Mouse (Mus musculus) cerebellum, adult 11-12 months (tissue): ENCODE results near the gene Fasn.
"Not testable (repeated sequence)": the region's sequence is repeated elsewhere in the genome, so short reads cannot be mapped to it uniquely, and the experiment has no call there.

ENCODE experiments used
- DNase-seq: peaks from one replicate; pipeline ENCODE4 v3.0.0; 2022

The Fasn gene

DNA sequence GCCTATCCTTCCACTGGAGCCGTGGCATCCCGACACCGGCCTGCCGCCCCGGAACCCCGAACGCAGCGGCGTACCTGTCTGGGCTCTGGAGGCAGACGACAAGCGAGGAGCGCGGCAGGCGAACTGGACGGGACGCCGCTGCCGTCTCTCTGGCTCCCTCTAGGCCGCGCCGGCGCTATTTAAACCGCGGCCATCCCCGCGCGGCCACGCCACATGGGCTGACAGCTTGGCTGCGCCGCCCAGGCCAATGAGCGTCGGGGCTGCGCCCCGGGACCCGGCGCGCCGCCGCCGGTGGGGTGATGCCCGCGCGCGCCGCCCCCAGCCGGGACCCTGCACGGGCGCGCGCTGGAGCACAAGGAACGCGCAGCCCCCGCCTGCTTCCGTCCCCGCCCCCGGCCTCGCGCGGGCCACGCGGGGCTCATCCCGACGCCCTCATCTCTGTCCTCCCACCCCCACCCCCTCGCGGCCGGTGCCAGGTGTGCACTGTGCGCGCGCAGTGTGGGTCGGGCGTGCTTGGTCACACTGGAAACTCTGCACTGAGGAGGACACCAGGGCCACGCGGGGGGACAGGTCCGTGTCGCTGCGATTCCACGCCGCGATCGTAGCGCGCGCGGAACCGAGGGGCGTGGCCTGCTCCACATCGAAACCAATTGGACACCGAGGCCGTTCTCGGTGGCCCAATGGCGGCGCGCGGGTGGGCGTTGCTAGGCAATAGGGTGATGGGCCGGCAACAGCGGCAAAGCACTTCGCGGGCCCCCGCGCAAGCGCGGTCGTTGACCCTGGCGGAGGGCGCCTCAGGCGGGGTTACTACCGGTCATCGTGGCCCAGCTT lies at the start of gene Fasn:
TSS of gene Fasn (minus strand) at position 592 of the 831 bp plus-strand sequence.
- DNase-seq, result peak; percentile 98

DNA sequence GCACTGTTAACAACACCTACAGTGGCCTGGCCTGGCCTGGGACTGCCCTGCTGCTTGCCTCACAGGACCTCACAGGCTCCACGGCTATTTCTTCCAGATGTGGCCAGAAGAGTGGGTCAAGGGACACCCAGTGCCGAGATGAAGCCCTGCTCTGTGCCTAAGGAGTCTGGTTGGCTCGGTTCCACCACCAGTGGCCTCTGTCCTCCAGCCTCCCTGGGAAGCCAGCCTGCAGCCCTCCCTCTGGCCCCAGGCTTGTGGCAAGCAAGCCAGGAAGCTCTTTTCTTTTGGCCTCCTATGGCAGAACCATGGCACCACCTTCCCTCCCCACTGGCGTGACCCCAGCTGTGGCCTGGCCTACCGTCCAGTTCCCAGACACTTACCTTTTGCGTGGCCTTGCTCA lies 48.9 kb upstream of the Fasn start:
- no peak for DNase-seq

DNA sequence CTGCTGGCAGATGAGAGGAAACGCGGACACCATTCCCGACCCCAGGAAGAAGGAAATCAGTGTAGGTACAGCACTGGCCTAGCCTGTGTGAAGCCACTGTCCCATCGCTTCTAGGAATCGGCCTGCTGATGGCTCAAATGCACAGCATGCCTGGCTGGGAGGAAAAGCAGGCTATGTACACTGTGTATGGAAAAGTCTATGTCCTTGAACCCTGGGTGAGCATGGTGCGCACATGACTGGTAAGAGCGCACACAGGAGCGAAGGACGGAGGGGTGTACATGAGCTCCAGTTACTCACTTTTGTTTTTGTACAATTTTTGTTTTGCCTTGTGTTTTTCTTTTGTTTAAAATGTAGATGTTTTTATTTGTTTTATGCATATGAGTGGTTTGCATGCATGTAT lies 47.2 kb upstream of the Fasn start:
- DNase-seq, result no peak

DNA sequence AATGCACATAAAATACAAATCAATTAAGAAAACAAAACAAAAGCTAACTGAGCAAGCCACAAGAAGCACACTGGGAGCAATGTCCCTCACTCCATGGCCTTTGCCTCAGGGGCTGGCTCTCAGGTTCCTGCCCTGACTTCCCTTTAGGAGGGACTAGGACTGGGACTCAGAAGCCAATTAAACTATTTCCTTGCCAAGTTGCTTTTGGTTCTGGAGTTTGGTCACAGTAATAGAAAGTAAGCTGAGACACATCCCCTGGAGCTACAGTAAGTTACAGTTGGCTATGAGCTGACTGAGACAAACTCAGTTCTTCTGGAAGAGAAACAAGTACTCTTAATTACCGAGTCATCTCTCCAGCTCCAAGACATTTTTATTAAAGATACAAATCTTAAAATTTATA lies 41.5 kb upstream of the Fasn start:
- DNase-seq, result no peak

DNA sequence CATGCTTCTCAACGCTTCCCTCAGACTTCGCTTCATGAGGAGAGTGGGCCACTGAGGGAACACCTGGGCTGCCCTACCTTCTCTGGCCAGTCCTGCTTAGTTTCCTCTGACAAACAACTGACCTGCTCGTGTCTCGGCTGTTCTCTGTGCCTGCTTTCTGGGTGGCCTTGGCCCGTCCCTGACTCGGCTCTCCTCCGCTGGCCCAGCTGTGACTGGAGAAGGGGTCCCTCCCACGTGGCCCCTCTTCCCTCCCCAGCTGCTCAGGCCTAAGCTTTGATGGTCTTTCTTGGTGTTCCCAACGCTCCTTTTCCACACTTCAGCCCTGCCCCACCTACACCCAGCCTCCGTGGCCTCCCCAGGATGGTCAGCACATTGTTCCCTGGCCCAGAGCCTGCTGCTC lies 38.5 kb upstream of the Fasn start:
- DNase-seq, result no peak

DNA sequence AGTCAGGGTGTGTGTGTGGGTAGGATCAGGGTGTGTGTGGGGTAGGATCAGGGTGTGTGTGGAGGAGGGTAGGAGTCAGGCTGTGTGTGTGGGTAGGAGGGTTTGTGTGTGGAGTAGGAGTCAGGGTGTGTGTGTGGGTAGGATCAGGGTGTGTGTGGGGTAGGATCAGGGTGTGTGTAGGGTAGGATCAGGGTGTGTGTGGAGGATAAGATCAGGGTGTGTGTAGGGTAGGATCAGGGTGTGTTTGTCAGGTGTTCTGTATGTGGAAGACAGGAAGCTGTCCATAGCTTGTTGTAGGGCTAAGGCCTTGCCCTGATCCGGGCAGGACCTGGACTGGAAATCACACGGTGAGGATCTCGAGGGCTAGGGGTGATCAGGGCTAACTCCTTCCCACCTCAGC lies 31.6 kb upstream of the Fasn start:
- not testable (repeated sequence) for DNase-seq

DNA sequence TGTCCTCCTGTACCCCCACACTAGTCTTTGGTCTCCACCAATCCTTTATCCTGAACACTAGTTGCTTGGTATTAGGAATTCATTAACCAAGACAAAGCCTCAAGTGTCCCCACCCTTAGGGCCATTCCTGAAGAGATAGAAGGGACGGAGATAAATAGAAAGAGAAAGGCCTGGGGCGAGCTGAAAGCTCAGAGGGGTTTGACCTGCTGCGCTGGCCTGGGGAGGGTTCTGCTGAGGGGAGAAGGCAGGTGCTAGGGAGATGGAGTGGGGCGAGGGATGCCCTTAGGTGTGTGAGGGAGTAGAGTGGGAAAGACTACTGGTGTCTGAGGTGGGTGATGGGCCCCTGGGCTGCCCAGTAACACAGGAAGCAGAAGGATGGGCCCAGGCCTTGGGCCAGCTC lies 29.4 kb upstream of the Fasn start:
- no peak for DNase-seq

DNA sequence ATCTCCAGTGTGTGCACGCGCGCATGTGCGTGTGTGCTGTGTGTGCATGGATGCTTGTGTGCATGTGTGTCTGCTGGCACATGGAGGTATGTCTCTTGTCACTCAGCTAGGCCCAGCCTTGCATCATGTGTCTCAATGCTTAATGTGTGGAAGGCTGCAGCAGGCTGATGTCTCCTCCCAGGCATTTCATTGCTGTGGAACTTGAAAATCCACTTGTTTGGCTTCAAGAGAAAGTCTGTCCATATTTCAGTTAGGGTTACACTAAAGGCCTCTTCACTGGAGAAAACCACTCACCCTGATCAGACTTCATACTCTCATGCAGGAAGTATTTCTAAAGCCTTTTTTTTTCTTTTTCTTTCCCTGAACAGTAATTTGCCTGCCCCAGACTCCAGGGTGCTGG lies 28.8 kb upstream of the Fasn start:
- no peak for DNase-seq

DNA sequence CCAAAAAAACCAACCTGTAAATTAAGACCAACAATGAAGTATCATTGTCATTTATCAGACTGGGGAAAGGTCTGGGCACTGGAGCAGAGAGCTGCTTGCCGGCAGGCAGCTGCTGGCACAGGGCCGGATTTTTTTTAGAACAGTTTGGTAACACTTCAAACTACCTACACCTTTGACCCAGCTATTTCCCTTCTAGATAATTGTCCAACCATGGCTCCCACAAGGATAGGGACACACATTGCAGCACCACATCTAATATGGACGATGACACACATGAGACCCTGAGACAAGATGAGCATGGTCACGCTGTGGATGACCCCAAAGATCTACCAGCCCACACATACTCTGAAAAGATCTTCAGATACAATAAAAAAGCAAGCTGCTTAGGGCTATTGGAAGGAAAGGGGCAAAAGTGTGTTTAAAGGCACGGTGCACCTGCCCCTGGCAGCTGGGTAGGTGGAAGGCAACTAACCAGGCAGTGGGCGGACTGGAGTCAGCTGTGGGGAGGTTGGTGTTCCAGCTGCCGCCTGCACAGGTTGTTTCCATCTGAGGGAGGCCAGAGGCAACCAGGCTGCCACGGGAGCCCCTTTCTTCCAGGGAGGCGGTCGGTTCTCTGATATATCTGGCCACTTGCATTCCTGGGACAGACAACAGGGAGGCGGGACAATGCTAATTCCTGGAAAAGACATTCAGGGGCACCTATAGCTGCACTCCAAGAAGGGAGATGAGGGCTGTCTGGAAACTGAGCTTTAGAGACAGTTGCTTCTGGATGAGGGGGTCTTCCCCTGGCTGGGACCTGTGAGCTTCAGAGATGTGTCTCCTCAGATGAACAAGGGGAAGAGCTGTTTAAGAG lies 28.0 kb upstream of the Fasn start:
- DNase-seq, result no peak

DNA sequence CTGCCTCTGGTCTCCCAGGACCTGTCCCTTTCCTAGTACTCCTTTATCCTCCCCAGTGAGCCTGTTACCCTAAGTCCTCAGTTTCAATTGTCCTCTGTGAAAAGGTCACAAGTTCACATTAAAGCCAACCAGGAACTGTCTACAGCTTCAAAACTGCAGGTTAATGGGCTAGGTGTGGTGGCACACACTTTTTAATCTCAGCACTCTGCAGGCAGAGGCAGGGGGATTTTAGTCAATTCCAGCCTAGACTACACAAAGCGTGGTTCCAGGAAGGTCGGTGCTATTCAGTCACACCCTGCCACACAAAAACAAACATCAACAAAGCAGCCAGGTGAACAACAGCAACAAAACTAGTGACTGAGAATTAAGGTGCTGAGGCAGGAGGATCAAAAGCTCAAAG lies 27.2 kb upstream of the Fasn start:
- no peak for DNase-seq

DNA sequence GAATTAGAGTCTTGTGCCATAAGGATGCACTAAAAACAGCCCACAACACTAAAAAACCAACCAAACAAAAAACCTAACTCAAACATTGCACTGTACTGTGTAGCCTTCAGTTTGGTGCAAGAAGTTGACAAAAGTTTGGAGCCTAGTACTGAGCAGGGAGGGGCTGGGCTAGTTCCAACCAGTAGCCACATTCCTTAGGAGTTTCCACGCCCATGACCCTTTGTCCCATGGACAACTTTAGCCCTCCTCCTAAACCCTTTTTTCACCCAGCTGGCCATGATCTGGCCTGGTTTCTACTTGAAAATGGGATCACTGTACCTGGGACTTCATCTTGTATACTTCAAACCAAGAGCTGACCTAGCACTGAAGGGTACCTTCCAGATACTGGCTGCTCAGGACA lies 26.8 kb upstream of the Fasn start:
- DNase-seq, result no peak

DNA sequence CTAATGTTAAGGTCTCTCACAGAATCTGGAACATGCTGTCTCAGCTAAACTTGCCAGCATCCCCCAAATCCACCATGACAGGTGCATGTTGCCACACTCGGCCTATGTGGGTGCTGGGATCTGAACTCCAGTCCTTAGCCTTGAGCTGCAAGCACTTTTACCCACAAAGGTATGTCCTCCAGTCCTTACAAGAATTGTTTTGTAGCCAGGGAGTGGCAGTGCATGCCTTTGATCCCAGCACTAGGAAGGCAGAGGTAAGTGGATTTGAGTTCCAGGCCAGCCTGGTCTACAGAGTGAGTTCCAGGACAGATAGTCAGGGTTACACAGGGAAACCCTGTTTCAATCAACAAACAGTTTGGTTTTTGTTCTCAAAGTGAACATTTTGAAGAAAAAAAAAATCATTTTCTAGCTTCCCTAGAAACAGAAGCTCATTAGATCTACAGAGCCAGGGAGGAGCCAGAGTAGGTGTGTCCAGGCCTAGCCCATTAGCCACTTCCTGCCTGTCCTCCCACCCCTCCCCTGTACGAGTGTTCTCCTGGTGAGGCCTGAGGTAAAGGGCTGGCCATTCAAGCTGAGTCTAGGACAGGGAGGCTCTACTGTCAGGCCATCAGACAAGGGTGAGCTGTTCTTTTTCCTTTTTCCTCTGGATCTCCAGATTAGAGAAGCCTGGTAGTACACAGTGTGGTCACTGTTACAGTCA lies 26.1 kb upstream of the Fasn start:
- DNase-seq, result no peak

DNA sequence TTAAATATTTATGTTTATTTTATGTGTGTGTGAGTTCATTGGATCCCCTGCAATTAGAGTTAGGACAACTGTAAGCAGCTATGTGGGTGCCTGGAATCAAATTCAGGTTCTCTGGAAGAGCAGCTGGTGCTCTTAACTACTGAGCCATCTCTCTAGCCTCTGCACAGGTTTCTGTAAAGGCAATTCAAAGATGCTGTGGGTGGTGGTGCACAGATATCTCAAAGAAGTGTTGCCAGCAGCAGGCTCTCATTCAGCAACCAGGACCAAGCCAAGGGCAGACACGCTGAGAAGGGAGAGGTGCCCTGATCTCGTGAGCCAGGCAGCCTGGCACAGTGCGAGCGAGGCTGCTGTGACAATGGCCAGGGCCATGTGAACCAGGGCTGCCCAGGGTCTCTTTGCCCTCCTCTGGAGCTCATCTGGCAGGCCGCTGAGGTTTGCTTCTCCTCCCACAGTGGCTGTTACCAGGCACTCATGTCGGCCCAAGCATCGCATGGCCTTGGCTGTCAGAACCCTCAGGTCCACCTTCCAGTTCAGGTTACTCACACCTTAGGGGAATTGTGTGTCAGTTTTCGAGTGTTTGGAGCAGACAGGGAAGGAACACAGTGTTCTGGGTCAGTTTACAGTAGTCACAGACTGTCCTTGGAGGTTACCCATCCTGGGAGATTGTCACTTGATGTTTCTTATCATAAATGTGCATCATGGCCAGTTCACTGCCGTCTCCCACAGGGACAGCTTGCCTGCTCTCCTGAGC lies 22.6 kb upstream of the Fasn start:
- DNase-seq, result no peak

DNA sequence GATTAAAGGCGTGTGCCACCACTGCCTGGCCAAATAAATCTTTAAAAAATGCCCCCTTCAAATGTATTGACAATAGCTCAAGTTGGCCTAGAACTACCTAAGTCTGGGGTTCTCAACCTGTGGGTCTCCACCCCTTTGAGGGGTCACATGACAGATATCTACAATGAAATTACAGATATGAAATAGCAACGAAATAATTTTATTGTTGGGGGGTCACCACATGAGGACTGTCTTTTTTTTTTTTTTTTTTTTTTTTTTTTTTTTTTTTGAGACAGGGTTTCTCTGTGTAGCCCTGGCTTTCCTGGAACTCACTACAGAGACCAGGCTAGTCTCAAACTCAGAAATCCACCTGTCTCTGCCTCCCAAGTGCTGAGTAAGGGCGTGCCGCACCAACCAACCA lies 20.0 kb upstream of the Fasn start:
- DNase-seq, result no peak

DNA sequence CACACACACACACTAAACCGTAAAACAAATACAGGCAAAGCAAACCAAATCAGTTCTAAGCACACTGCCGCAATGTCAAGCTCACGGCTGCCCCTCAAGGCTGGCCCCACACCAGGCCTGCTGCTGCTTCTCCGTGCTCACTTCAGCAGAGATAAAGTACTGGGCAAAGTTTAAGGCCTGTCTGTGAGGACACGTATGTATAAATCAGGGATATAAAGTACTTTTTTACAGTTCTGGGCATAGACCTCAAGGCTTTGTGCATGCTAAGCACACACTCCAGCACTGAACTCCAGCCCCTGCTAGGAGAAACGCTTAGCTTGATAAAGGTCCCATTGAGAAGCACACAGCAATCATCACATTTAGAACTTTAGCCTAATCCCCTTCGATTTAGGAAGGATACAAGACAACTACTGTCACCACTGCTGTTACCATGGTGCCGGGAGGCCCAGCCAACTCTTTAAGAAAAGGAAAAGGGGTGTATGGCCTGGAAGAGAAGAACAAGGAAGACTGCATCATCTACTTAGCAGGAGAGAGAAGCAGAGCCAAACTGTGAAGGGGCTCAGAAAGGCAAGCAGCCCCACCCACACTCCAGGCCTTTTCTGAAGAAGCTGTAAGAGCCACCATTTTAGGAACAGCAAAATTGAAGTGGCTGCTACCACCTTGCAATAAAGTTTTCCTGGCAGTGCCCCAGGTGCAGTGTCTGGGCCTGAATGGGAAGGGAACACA lies 9.4 kb upstream of the Fasn start:
- no peak for DNase-seq

DNA sequence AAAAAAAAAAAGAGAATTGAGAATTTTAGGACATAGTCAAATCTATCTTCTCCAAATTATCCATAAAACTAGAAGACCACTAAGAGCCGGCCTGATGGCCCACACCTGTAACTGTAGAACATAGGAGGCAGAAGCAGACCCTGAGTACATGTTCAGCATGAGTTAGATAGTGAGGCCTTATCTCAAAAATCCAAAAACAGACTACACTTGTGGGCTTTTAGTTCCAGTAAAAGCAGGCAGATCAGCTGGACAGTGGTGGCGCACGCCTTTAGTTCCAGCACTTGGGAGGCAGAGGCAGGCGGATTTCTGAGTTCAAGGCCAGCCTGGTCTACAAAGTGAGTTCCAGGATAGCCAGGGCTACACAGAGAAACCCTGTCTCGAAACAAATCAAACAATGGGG lies 8.6 kb upstream of the Fasn start:
- DNase-seq, result not testable (repeated sequence)

DNA sequence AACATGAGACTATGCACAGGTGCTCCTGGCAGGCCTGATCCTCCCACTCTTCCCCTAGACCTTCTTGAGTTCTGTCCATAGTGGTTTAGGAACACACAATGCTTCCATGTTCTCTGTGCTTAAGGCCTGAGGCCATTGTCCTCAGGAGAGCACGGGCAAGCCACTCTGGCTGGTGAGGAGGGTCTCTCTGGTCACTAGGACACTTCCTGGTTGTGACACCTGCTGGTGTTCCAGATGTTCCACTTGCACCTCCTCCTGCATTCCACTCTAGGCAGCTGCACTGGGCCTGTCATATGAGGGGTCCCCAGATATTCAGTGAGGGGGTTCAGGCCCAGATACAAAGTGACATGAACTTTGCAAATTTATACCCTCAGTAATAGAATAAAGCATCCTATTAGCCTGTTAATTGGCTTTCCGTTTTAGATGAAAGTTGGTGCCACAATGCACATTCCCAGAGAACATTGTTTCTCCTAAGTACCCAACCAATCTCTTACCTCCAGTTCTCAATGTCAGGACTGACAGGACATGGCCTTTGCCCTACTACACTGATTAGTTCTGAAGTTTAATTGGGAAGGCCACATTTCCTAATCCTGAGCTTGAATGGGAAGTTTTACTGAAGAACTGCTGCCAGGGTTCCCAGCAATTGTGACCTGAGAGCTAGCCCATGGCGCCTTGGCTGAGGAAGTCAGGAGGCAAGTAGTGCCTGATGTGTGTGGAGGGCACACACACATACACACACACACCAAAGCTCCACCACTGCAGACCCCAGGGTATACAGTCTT lies 7.5 kb upstream of the Fasn start:
- no peak for DNase-seq

DNA sequence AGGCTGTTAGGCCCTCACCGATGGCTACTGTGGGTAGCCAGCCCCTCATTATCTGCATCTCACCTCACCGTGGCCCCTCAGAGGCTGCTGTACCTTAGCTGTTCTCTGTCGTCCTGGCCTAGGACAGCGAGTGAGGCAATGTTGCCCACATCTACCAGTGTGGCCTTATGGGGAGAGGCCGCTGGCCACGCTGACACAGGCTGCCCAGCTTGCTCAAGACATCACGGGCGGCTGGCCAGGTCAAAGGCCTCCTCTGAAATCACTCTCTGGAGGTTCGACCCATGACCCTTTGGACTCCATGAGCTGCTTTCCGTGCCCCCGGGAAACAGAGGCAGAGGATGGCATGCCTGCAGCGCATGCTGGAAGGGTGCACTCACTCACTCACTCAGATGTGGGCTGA lies 6.3 kb upstream of the Fasn start:
- peak; percentile 15 for DNase-seq

DNA sequence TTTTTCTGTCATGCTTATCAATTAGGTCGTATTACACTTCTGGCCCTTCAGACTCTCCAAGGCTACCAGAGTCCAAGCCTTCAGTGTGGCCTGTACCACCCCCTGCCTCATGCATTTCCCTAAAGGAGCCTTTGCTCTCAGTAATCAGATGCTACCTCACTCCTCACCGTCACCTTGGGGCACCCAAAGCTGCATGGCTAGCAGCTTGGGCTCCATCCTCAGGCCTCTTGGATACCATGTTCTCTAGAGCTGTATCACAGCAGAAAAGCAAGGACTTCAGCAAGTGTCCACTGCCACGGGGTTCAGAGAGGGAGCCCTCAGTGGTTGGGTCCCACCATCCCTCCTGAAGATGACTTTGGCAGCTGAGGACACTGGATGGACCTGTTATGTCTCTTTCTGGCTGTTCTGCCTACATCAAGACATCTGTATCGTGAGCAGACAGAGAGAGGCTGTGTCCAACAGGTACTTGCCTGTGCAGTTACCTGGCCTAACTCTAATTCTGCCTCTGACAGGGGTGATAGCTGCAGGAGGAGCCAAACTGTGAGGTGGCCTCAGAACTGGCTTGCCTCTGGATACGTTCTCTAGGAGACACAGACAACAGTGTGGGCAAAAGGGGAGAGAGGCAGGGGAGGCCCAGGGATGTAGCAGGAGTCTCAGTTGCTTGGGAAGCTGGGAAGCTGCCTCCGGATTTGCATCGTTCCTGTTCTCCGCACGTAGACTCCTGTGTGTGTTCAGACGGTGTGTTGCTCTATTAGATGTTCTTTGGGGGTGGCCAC lies 5.6 kb upstream of the Fasn start:
- DNase-seq, result no peak

DNA sequence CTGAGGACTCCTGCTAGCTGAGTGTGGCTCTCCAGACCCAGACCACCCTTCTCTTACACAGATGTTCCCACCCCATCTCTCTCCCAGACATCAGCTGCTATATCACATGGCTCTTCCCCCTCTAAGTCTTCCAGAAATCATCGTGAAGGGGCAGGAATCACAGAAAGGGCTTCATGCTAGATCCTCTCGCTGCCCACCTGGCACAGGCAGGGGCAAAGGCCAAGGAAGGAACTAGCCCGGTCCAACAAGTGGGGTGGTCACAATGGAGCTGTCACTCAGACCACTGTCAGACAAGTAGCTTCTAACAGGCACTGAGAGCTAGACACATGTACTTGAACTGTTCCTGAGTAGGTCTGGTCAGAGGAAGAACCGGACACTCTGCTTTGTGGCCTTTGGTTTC lies 4.1 kb upstream of the Fasn start:
- peak; percentile 18 for DNase-seq
